9 mouse cellular contexts compared by ENCODE assay signal in genomic region chr17:29985534-29985933, GRCm38 (mm10). TPM values are rescaled to one million over a fixed set of nuclear protein-coding genes. Genes with fewer than 3 reads are reported as not detected.
DNase-seq lines count a peak whose midpoint lies in the region; ATAC-seq and TF ChIP-seq lines count a peak whose summit lies in the region.
"Had no signal": no experiment of that assay in that cellular context is flagged by ENCODE, and none has a peak within 500 bp of the region (broad histone marks: within the 10 kb centered on the region; RNA-seq: fewer than 3 reads in every experiment).

No protein-coding gene starts in this region.

- H3K4me2 ChIP-seq in liver, postnatal 0 days (ENCODE audit: low read depth, low read length), result no peak overlapping the region
- H3K4me2 ChIP-seq: liver, embryonic 13.5 days had no signal

- H3K4me1 ChIP-seq in liver, adult 2 months (ENCODE audit: control insufficient read depth, insufficient read depth, low read length), result peaks cover 3% of the 10 kb centered on the region; the same call in 1 of the 2 replicates
- peaks cover 4% of the 10 kb centered on the region; the same call in 1 of the 2 replicates for H3K4me1 ChIP-seq in liver, postnatal 0 days (ENCODE audit: insufficient read depth)

- no peak for TF ChIP-seq EP300 in liver, postnatal 0 days (IDR thresholded peaks at IDR 0.05; ENCODE audit: low read depth)

- no peak for ATAC-seq in liver, postnatal 0 days

- H3K27me3 ChIP-seq in liver, adult 2 months (ENCODE audit: control insufficient read depth, insufficient read depth, low read length), result no peaks in the 10 kb centered on the region
- H3K27me3 ChIP-seq in liver, postnatal 0 days (ENCODE audit: insufficient read depth, low read length), result no peaks in the 10 kb centered on the region

- no peaks in the 10 kb centered on the region for H3K36me3 ChIP-seq in liver, adult 2 months (ENCODE audit: control insufficient read depth, insufficient read depth, low read length)
- H3K36me3 ChIP-seq in liver, postnatal 0 days (replicated peaks; ENCODE audit: insufficient read depth, low read length), result no peaks in the 10 kb centered on the region
- H3K36me3 ChIP-seq: liver, embryonic 13.5 days had no signal

- no peak for TF ChIP-seq CTCF in liver, adult 2 months (IDR thresholded peaks at IDR 0.05; ENCODE audit: low read depth, low read length)
- no peak for TF ChIP-seq CTCF in liver, postnatal 0 days (IDR thresholded peaks at IDR 0.05; ENCODE audit: low read depth)

- no peak for TF ChIP-seq POLR2A in liver, adult 2 months (IDR thresholded peaks at IDR 0.05; ENCODE audit: extremely low read depth, insufficient read depth, low read length)

- no peaks in the 10 kb centered on the region for H3K9me3 ChIP-seq in liver, postnatal 0 days (ENCODE audit: low read length)
- H3K9me3 ChIP-seq: liver, embryonic 13.5 days had no signal

- peak; percentile 75 for DNase-seq in liver, adult 2 months (ENCODE audit: extremely low read depth, low read depth, low spot score)
- DNase-seq in liver, postnatal 0 days, result no peak
- peak; percentile 30 to 40 for DNase-seq in heart, postnatal 10 days
- DNase-seq in lung, adult 18-20 months, result peak; percentile 34 to 47
- no peak for DNase-seq in cerebellum, adult 9-11 months
- no peak for DNase-seq in spleen, postnatal 10 days (ENCODE audit: low spot score in 2 of 2)
- DNase-seq in left cerebral cortex, adult 11 months (ENCODE audit: low spot score), result no peak
- DNase-seq: liver, embryonic 13.5 days; right cerebral cortex, adult 18-20 months had no signal

- no peaks in the 10 kb centered on the region for H3K79me2 ChIP-seq in liver, adult 2 months (ENCODE audit: control insufficient read depth, insufficient read depth, low read length)

- intact Hi-C loops in heart, postnatal 10 days (cut with DNase I), result no loop called here

- no peak overlapping the region for H3K4me3 ChIP-seq in liver, adult 2 months (ENCODE audit: insufficient read depth, low read depth, low read length)
- no peak overlapping the region for H3K4me3 ChIP-seq in liver, postnatal 0 days (ENCODE audit: low read depth, low read length)
- H3K4me3 ChIP-seq: liver, embryonic 13.5 days had no signal

- no peak overlapping the region for H3K27ac ChIP-seq in liver, adult 2 months (replicated peaks; ENCODE audit: insufficient read depth, low read depth, low read length)
- no peak overlapping the region for H3K27ac ChIP-seq in liver, postnatal 0 days (ENCODE audit: low read depth)
- H3K27ac ChIP-seq: liver, embryonic 13.5 days had no signal

- H3K9ac ChIP-seq in liver, adult 2 months (ENCODE audit: low read depth, low read length), result no peak overlapping the region
- no peak overlapping the region for H3K9ac ChIP-seq in liver, postnatal 0 days (replicated peaks)
- H3K9ac ChIP-seq: liver, embryonic 13.5 days had no signal

- 24% methylated on average over 3 of the region's 3 CpGs for WGBS in liver, adult 2 months
- 26% methylated on average over 3 of the region's 3 CpGs for WGBS in liver, postnatal 0 days (ENCODE audit: insufficient replicate concordance)

RNA-seq across cellular contexts. Expression of gene Mdga1, which starts 15.6 kb away (rescaled TPM):
- total RNA-seq in liver, adult 2 months (2014; rRNA removed), result under 0.01 and 0.09 TPM in 2 replicates
- polyA plus RNA-seq in liver, adult 2 months (2012; rRNA removed), result 0.37 and 0.64 TPM in 2 replicates
- 2.0 and 2.2 TPM in 2 replicates for polyA plus RNA-seq in liver, postnatal 0 days (2015; fragmentation: Nextera tagmentation; extraction: Ambion mirVana)
- 10 to 100 TPM; 17.2 to 17.8 TPM for total RNA-seq in heart, postnatal 10 days (2021)

RNA-seq across cellular contexts. Expression of gene Zfand3, which starts 19.0 kb away (rescaled TPM):
- 46.7 and 59.9 TPM in 2 replicates for total RNA-seq in liver, adult 2 months (2014; rRNA removed)
- 63.3 and 71.0 TPM in 2 replicates for polyA plus RNA-seq in liver, adult 2 months (2012; rRNA removed)
- 24.7 and 26.2 TPM in 2 replicates for polyA plus RNA-seq in liver, postnatal 0 days (2015; fragmentation: Nextera tagmentation; extraction: Ambion mirVana)
- 100 to 1,000 TPM; 137 to 138 TPM for total RNA-seq in heart, postnatal 10 days (2021)

Comparison
In these comparisons a context has a peak if more than half of its experiments do, and no peak if none do; other contexts are left out.
1. DNase-seq: peak in liver, adult 2 months (single experiment), heart, postnatal 10 days (2 of 2) and lung, adult 18-20 months (2 of 2); none in liver, postnatal 0 days (single experiment), cerebellum, adult 9-11 months (single experiment), spleen, postnatal 10 days (0 of 2) and left cerebral cortex, adult 11 months (single experiment).
2. RNA of gene Mdga1, which starts 15.6 kb away (total RNA-seq): 17.2 to 17.8 TPM in heart, postnatal 10 days; under 0.01 to 0.09 TPM in liver, adult 2 months; every median in the first group is over 10 times any median in the second.